Mouse (Mus musculus) gastrocnemius, postnatal 4 days (tissue): Measurements from ENCODE around the gene Zmat5. TPM values are rescaled to one million over a fixed set of nuclear protein-coding genes. Genes with fewer than 3 reads are reported as not detected.
A peak's percentile ranks its signal among the peaks of the same experiment; 100 is the strongest.

Experiments used
- DNase-seq, 2 experiments: peaks; one replicate each; pipeline ENCODE4 v3.0.0; 2021 to 2022; ENCODE audit warnings: low spot score in 2 of 2, mixed read lengths in 2 of 2
- total RNA-seq, 2 experiments: library from RNA; stranded (reverse); gene quantifications; 2 replicates each; pipeline ENCODE4 v1.2.3; 2021

Gene Zmat5
- total RNA-seq, 2 experiments from 2014 or later, result 15.3 to 21.0 TPM

GRCm38 (mm10) chr11:4731781-4732180 is 27.3 kb downstream of the Zmat5 start:
- DNase-seq, result no peak

DNA sequence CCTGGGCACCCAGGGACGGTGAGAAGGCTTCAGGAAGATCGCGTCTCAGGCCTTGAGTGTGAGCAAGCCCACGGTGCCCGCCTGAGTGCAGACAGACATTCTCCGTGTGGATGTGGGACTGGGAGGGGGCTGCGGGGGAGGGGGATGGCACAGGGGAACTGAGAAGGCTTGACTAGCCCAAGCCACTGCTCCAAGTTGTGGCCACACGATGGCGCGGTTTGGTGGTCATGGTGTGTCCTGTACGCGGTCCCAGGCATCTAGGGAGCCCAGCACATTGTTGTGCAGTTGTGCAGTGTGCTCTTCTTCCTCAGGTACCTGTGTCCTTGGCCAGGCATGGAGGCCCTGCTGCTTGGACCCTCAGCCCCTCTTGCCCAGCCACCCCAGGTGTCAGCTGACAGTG is 29.7 kb downstream of the Zmat5 start:
- DNase-seq, result no peak

DNA sequence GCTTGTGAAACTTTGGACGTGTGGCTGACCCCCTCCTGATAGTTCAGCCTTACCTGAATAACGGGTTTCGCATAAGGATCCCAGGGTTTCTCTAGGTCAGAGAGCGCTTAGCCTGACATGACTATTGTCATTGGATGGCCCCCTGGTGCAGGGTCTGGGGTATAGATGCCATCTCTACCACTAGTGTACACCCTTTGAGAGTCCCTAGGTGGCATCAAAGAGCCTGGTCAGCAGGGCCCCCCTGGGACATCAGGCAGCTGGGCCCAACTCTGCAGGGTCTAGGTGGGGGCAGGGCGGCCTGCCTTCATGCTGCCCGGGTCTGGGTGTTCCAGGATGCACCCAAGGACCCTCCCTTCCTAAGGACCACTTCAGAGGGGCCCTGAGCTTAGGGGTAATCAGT is 31.9 kb downstream of the Zmat5 start:
- DNase-seq, result no peak

DNA sequence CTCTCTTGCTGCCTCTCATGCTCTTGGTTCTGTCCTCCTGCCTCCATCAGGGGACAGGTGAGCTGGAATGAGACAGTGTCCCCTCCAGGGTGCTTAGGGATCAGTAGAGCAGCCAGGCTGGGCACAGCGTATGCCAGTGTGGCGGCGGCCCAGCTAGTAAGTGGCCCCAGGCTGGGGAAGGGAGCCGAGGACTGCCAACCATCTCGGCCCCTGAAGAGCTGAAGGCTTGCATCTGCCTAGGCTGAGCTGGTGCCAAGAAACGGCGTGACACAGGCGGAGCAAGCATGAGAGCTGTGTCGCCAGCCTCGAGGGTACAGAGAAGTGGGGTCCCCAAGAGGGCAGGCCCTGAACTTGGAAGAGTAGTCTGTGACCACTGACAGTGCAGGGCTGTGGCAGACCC is 33.2 kb downstream of the Zmat5 start:
- no peak for DNase-seq

GRCm38 (mm10) chr11:4738719-4739118 is 34.2 kb downstream of the Zmat5 start:
- no peak for DNase-seq

DNA sequence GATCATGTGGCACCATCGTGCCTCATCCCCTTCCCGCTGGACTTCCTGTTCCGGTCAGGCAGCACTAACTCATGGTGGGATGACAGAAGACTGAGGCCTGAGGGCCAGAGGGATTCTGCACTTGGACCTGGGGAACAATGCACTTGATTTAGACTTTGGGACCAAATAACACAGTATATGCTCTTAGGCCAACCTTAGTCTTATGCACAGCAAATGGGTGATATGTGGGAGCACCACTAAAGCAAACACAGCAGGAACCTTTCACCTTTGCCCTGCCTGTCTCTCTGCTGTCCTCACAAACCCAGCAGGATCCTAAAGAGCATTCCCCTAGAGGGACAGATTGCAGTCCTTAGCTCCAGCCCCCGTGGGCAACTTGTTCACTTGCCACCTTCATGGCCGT is 36.3 kb downstream of the Zmat5 start:
- no peak for DNase-seq

- DNase-seq, result no peak
Measured at GRCm38 (mm10) chr11:4744691-4745090, 40.2 kb downstream of the Zmat5 start.

DNA sequence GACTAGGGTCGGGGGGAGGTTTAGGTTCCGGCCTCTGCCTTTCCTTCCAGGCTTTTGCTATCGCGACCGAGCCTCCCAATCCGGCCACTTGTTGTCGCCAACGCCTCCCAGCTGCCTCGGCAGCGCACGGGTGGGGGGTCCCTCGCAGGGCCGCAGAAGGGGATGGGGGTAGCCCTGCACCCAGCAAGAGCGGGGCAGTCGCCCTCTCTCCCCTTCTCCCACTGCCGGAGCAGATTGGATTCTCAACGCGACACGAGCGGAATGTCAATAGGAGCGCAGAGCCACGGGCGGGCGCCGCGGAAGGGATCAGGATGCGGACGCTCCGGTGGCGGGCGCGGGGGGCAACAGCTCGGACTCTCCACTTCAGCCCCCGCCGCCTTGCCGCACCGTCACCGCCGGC is 41.5 kb downstream of the Zmat5 start:
- DNase-seq, result no peak

- no peak for DNase-seq
Measured at GRCm38 (mm10) chr11:4746733-4747132, 42.3 kb downstream of the Zmat5 start, which contains the start of gene Cabp7. Gene Cabp7 (minus strand): TSS chr11:4746778.

DNA sequence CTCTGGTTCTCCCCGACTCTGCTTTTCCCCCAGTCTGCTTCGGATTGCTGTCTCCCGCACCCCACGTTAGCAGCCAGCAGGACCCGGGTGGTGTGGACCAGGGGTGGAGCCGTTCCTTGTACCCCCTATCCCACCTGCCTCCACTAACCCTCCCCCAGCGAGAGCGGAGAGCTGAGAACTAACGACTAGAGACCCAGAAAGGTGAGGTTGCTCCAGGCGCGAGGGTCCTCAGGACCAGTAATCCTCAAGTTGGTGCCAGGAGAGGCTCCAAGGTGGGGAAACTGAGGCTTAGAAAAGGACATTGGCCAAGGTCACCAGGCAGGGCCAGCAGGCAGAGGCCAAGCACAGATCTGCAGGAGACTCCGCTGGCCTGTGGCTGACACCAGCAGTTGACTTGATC is 42.8 kb downstream of the Zmat5 start:
- no peak for DNase-seq

- peak in 1 of 2 experiments; percentile 76 for DNase-seq
Measured at GRCm38 (mm10) chr11:4750263-4750662, 45.8 kb downstream of the Zmat5 start.

- no peak for DNase-seq
Measured at GRCm38 (mm10) chr11:4752836-4753235, 48.4 kb downstream of the Zmat5 start.

DNA sequence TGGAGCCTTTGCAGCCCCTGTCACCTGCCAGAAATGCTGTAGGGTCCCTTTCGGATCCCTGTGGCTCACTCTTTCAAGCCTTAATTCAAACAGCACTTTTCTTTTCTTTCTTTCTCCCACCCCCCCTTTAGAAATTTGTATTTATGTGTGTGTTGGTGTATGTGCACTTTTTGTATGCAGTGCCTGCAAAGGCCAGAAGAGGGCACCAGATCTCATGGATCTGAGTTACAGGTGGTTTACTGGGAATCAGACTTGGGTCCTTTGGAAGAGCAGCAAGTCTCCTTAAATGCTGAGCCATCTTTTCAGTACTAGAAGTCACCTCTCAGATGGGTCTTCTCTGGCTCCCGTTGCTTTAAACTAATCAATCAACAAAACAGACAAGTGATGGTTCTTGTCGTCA is 49.6 kb downstream of the Zmat5 start:
- DNase-seq, result no peak

DNA sequence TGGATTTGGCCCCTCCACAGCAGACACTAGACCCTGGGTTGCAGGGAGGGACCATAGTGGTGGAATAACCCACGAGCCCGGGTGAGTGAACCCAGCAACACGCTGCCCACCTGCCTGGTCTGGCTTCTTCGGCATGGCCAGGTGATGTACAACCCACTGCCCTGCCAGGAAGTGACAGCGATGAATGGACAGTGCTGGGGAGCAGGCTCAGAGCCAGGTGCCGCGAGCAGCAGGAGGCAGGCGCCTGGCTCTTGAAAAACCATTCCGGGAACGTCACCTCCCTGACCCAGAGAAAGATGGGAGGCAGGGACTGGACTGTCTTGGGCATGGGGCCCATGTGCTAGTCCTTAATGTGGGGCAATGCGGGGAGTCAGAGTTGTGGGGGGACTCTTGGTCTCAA is 50.4 kb downstream of the Zmat5 start:
- DNase-seq, result no peak

DNA sequence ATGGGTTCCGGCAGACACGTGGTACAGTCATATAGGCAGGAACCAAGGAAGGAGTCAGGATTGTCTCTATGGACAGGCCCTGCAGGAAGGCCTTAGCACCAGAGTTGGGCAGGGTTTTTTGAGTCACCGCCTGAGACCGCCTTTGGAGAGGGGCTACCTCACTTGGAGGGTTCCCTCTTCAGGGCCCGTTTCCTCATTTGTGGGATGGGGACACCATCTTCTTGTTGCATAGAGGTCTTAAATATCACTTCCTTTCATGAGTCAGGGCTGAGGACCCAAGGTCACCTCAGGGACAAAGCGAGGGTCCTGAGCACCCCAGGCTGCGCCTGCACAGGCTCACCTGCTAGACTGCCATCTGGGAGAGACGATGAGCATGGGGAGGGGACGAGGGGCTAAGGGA is 52.0 kb downstream of the Zmat5 start:
- no peak for DNase-seq

DNA sequence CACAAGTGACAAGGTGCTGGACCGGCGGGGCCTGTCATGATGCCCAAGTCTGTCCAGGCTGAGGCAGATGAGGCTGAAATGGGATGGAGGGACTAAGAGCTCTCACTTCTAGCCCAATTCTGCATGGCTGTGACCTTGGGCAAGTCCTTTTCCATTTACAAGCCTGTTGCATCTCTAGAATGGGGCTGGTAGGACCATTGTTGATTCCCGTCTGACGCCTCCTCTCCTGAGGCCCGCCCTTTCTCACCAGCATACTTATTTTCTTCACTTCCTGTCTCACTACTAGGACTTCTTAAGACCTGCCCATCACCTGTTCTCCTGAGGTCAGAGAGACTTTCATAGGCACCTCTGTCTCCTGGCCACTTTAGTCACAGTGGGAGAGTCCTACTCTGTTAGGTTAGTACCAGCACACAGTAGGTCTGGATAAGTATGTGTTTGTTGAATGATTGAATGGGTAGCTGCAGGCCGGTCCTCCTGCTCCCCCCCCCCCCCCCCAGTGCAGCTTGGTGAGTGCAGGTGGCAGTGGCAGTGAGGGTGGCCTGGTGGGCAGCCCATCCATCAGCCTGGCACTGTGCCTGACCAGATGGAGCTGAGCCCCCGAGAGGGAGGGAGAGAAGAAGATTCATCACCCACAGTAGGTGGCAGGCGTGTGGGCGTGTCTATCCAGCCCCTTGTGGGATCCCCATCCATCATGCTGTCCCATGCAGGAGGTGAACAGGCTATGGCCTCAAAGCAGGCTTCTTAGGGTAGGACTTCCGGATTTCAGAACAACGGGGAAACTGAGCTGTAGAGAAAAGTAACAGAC is 52.7 kb downstream of the Zmat5 start:
- no peak for DNase-seq

GRCm38 (mm10) chr11:4757789-4758158 is 53.3 kb downstream of the Zmat5 start:
- no peak for DNase-seq

DNA sequence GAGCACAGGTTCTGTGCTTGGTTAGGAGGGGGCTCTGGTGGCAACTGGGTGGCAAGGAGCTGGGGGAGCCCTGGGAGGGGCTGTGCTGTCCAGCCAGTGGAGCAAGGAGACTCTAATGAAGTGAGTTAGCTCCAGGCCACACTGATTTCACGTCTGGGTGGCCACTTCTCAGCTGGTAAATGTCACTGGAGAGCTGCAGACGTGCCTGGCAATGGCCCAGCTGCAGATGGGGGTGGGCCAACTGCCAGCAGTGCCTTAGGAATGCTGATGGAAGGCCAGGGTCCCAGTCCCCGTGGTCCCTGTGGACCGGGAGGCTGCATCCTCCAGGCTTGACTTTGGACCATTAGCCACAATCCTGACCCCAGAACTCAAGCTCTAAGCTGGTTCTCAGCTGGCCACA is 56.0 kb downstream of the Zmat5 start:
- DNase-seq, result no peak

- DNase-seq, result no peak
Measured at GRCm38 (mm10) chr11:4761991-4762390, 57.5 kb downstream of the Zmat5 start.

DNA sequence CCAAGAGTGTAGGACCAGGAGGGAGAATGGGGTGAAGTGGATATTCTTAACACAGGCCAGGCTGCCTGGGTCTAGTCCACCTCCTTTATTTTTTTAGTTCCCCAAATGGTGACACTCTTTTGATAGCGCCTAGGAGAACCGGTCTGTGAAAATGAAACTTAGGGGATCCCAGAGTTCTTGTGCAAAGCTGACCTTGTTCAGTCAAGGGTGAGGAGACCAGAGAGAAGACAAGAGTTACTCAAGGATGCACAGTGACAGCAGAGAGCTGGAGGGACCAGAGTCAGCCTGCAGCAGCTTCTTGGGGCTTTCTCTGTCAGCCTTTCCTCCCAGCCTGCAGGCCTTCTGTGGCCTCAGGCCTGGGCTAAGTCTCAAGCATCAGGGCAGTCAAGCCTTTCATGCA is 58.0 kb downstream of the Zmat5 start:
- DNase-seq, result no peak

GRCm38 (mm10) chr11:4763631-4764030 is 59.2 kb downstream of the Zmat5 start:
- DNase-seq, result no peak

GRCm38 (mm10) chr11:4764476-4764875 is 60.0 kb downstream of the Zmat5 start:
- no peak for DNase-seq

GRCm38 (mm10) chr11:4768399-4768798 is 63.9 kb downstream of the Zmat5 start:
- DNase-seq, result no peak
